Mouse (Mus musculus) liver, embryonic 14.5 days (tissue): ENCODE data around the gene Cma1. TPM values are rescaled to one million over a fixed set of nuclear protein-coding genes. Genes with fewer than 3 reads are reported as not detected.

Source experiments
- ATAC-seq: fragments of 200-750 bp; cut with Nextera tagmentation; 2 replicates; pipeline ENCODE4 v1.8.0; 2017; ENCODE audit warnings: moderate number of reproducible peaks, mild to moderate bottlenecking, moderate library complexity; ENCODE audit not compliant: insufficient read depth
- DNase-seq, 3 experiments: peaks; one replicate each; pipeline ENCODE4 v3.0.0-alpha.2; 2012 to 2013; ENCODE audit warnings: low read depth in 3 of 3, low spot score in 3 of 3
- H3K27ac ChIP-seq: fragments of 300-500 bp; sonication (generic); 2 replicates; pipeline ENCODE4 v1.5.1; 2014; ENCODE audit warnings: moderate library complexity, mild to moderate bottlenecking, control low read depth, inconsistent platforms
- H3K27me3 ChIP-seq: fragments of 300-500 bp; sonication (generic); 2 replicates; pipeline ENCODE4 v1.6.1; 2014; ENCODE audit warnings: mild to moderate bottlenecking, low read length, moderate library complexity; ENCODE audit not compliant: control insufficient read depth, insufficient read depth
- H3K36me3 ChIP-seq: fragments of 300-500 bp; sonication (generic); replicated peaks from 2 replicates; pipeline ENCODE4 v1.6.1; 2014; ENCODE audit warnings: low read depth; ENCODE audit not compliant: control insufficient read depth, insufficient read depth
- H3K4me1 ChIP-seq, 2 experiments: fragments of 200-500 bp in 1 of 2; fragments of 300-500 bp in 1 of 2; sonication (generic) in 1 of 2; replicated peaks; 2 replicates each; pipeline ENCODE4 v1.6.1; 2012 to 2014; ENCODE audit warnings: antibody characterized with exemption in 1 of 2, inconsistent platforms in 1 of 2, low read length in 1 of 2; ENCODE audit not compliant: control insufficient read depth in 2 of 2, insufficient read depth in 2 of 2
- H3K4me2 ChIP-seq: fragments of 300-500 bp; sonication (generic); 2 replicates; pipeline ENCODE4 v1.6.1; 2014; ENCODE audit warnings: low read depth, mild to moderate bottlenecking, control low read depth, moderate library complexity
- H3K4me3 ChIP-seq, 2 experiments: fragments of 200-500 bp in 1 of 2; fragments of 300-500 bp in 1 of 2; sonication (generic) in 1 of 2; 2 replicates each; pipeline ENCODE4 v1.5.1; 2012 to 2014; ENCODE audit warnings: low read depth in 2 of 2, low read length in 2 of 2, mild to moderate bottlenecking in 2 of 2, control low read depth in 1 of 2, inconsistent platforms in 1 of 2, moderate library complexity in 1 of 2; ENCODE audit not compliant: insufficient read depth in 1 of 2
- H3K9ac ChIP-seq: fragments of 300-500 bp; sonication (generic); replicated peaks from 2 replicates; pipeline ENCODE4 v1.6.1; 2014; ENCODE audit warnings: mild to moderate bottlenecking, control low read depth, moderate library complexity
- H3K9me3 ChIP-seq: fragments of 300-500 bp; sonication (generic); 2 replicates; pipeline ENCODE4 v1.6.1; 2016; ENCODE audit warnings: low read length, mixed read lengths; ENCODE audit not compliant: control insufficient read depth
- CTCF ChIP-seq: IDR thresholded peaks from 2 replicates; pipeline ENCODE4 v1.5.1; 2016; ENCODE audit warnings: antibody characterized with exemption, low read depth, control low read depth
- EP300 ChIP-seq: IDR thresholded peaks from 2 replicates; pipeline ENCODE4 v1.6.1; 2016; ENCODE audit warnings: antibody characterized with exemption, low read depth
- WGBS: fragments of 180-500 bp; shearing (Covaris S2); extraction: QIAGEN DNeasy Blood & Tissue Kit; methylation state at CpG from one replicate; pipeline ENCODE4 v1.1.7; 2014; ENCODE audit not compliant: insufficient replicate concordance; 5-methylcytosine and 5-hydroxymethylcytosine counted together
- polyA plus RNA-seq, 2 experiments: library from polyadenylated mRNA; depleted of rRNA in 1 of 2; stranded (reverse) in 1 of 2; unstranded in 1 of 2; fragments of >200 nt; fragmentation: Nextera tagmentation in 1 of 2; extraction: Ambion mirVana in 1 of 2; gene quantifications; 2 replicates each; pipeline versions ENCODE4 v1.2.1 to v1.2.3; 2012 to 2014

Gene Cma1
- polyA plus RNA-seq, 2 experiments = 0.13 to 0.15 TPM

GRCm38 (mm10) chr14:55946269-55946969 lies 1.9 kb upstream of the Cma1 start:
- Histone ChIP-seq H3K9ac (no peak overlapping the region), H3K9me3 (no peaks in the 10 kb centered on the region), H3K36me3 (no peaks in the 10 kb centered on the region), H3K4me1 (peaks cover 0 to 11% of the 10 kb centered on the region in 2 experiments; a peak in 2 of 4 replicates), H3K27me3 (no peaks in the 10 kb centered on the region), H3K27ac (no peak overlapping the region), H3K4me2 (no peak overlapping the region), H3K4me3 (no peak overlapping the region)
- DNase-seq = no peak
- ATAC-seq = no peak
- TF ChIP-seq CTCF = no peak
- TF ChIP-seq EP300 = no peak
- WGBS = 6% methylated on average over 2 of the region's 2 CpGs

DNA sequence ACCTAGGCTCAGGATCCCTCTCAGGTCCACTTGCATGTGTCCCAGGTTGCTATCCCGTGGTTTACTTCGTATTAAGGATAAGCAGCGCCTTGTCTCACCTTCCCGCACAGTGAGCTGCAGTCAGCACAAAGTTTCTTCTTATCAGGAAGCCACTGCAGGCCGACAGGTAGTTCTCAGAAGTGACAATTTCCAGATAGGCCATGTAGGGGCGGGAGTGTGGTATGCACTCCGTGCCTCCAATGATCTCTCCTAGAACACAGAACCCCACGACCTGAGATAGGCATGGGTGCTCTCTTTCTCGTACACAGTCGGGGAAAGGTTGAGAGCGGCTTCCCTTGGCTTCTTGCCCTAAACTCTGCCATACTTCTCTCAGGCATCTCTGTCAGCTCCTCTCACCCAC lies 874 bp downstream of the Cma1 start:
- Histone ChIP-seq H3K9ac (no peak overlapping the region), H3K9me3 (no peaks in the 10 kb centered on the region), H3K36me3 (no peaks in the 10 kb centered on the region), H3K4me3 (no peak overlapping the region), H3K27me3 (no peaks in the 10 kb centered on the region), H3K4me2 (no peak overlapping the region), H3K27ac (no peak overlapping the region), H3K4me1 (peaks cover 0 to 6% of the 10 kb centered on the region in 2 experiments; a peak in 2 of 4 replicates)
- no peak for TF ChIP-seq CTCF
- no peak for TF ChIP-seq EP300
- 31% methylated on average over 11 of the region's 11 CpGs for WGBS
- DNase-seq (no peak), ATAC-seq (no peak)

DNA sequence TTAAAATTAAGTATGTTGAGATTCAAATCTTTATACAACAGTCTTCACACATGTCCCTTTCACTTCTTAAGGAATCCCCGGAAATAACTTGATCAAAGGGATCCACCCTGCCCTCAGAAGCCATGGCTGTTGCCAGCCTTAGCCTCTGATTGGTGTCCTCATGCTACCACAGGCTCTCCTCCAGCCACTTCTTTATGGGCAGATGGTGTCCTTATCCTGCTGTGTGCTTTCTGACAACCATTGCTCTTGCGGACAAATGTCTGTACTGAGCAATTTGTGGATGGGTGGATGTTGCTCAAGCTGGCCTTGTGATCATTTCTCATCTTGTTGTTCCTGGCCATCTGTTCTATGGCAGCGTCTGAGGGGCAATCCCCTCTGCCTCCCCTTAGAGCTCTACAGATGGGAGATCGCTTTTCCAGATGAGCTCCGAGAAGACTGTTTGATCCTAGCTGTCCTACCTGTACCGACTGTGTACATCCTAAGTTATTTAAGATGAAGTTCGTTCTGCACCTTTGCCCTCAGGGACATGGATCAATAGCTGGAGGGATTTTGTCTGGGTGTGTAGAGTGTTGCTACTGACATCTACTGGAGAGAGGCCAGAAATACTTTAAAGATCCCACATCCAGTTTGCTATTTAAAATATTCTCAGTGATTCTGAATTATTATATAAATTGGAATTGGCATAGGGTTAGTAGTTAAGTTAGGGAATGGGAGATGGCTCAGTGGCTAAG lies 4.2 kb downstream of the Cma1 start:
- Histone ChIP-seq H3K9me3 (no peaks in the 10 kb centered on the region), H3K9ac (no peak overlapping the region), H3K27ac (no peak overlapping the region), H3K27me3 (no peaks in the 10 kb centered on the region), H3K4me2 (no peak overlapping the region), H3K36me3 (no peaks in the 10 kb centered on the region), H3K4me3 (no peak overlapping the region), H3K4me1 (peaks cover 0 to 3% of the 10 kb centered on the region in 2 experiments; a peak in 2 of 4 replicates)
- ATAC-seq (no peak), DNase-seq (no peak)
- 39% methylated on average over 7 of the region's 7 CpGs for WGBS
- peak; percentile 16; the same call in 1 of the 2 replicates for TF ChIP-seq CTCF
- no peak for TF ChIP-seq EP300

- no peaks in the 10 kb centered on the region for H3K27me3 ChIP-seq
- H3K27ac ChIP-seq = no peak overlapping the region
- no peak overlapping the region for H3K4me2 ChIP-seq
- DNase-seq (no peak), ATAC-seq (no peak)
- no peak overlapping the region for H3K9ac ChIP-seq
- no peak for TF ChIP-seq EP300
- no peak for TF ChIP-seq CTCF
- peaks cover 0 to 3% of the 10 kb centered on the region in 2 experiments; a peak in 1 of 4 replicates for H3K4me1 ChIP-seq
- no peak overlapping the region for H3K4me3 ChIP-seq
- no peaks in the 10 kb centered on the region for H3K9me3 ChIP-seq
- 38% methylated on average over 7 of the region's 7 CpGs for WGBS
- H3K36me3 ChIP-seq = no peaks in the 10 kb centered on the region
These were observed 10.9 kb downstream of the Cma1 start for GRCm38 (mm10) chr14:55933586-55933985.
